Mouse (Mus musculus) kidney, embryonic 16.5 days (tissue): ENCODE data around the gene Bmpr1a. TPM values are rescaled to one million over a fixed set of nuclear protein-coding genes. Genes with fewer than 3 reads are reported as not detected.

Experiments used
- ATAC-seq: fragments of 200-750 bp; cut with Nextera tagmentation; 2 replicates; pipeline ENCODE4 v1.8.0; 2017; ENCODE audit warnings: moderate TSS enrichment; ENCODE audit not compliant: low FRiP score, low TSS enrichment
- H3K27ac ChIP-seq: fragments of 300-500 bp; sonication (generic); 2 replicates; pipeline ENCODE4 v1.5.1; 2014; ENCODE audit warnings: low read length
- H3K27me3 ChIP-seq: fragments of 300-500 bp; sonication (generic); 2 replicates; pipeline ENCODE4 v1.6.1; 2014; ENCODE audit warnings: low read length, control low read depth, mixed read lengths; ENCODE audit not compliant: insufficient read depth
- H3K36me3 ChIP-seq: fragments of 300-500 bp; sonication (generic); 2 replicates; pipeline ENCODE4 v1.6.1; 2014; ENCODE audit warnings: low read length, control low read depth, mixed read lengths; ENCODE audit not compliant: insufficient read depth
- H3K4me1 ChIP-seq: fragments of 300-500 bp; sonication (generic); 2 replicates; pipeline ENCODE4 v1.6.1; 2014; ENCODE audit warnings: low read length, control low read depth, mixed read lengths; ENCODE audit not compliant: insufficient read depth
- H3K4me2 ChIP-seq: fragments of 300-500 bp; sonication (generic); replicated peaks from 2 replicates; pipeline ENCODE4 v1.6.1; 2014; ENCODE audit warnings: low read depth, low read length
- H3K4me3 ChIP-seq: fragments of 300-500 bp; sonication (generic); 2 replicates; pipeline ENCODE4 v1.5.1; 2014; ENCODE audit warnings: mild to moderate bottlenecking, low read length
- H3K9ac ChIP-seq: fragments of 300-500 bp; sonication (generic); replicated peaks from 2 replicates; pipeline ENCODE4 v1.6.1; 2014; ENCODE audit warnings: low read length
- H3K9me3 ChIP-seq: fragments of 300-500 bp; sonication (generic); 2 replicates; pipeline ENCODE4 v1.6.1; 2016; ENCODE audit warnings: low read length, control low read depth
- WGBS: fragments of 180-500 bp; shearing (Covaris S2); extraction: QIAGEN DNeasy Blood & Tissue Kit; methylation state at CpG from one replicate; pipeline ENCODE4 v1.1.7; 2014; 5-methylcytosine and 5-hydroxymethylcytosine counted together
- polyA plus RNA-seq: library from polyadenylated mRNA; unstranded; fragments of >200 nt; fragmentation: Nextera tagmentation; extraction: Ambion mirVana; gene quantifications from 2 replicates; pipeline ENCODE4 v1.2.1, GENCODE M21; 2015

Bmpr1a gene
- polyA plus RNA-seq: 24.9 and 38.5 TPM in 2 replicates

DNA sequence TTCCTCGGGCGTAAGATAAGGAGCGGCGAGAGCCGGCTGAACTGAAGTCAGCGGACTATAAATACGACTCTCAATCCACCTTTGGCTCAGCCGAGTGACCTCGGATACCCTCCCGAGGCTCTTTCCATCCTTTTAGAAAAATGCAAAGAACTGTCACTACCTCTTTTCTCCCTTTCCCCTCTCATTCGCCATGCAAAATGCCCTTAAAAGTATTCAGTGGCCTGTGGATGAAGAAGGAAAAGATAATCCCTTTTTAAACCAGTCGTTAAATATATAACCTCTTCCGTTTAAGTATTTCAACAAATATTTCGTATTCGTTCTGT, at the start of gene Bmpr1a:
Bmpr1a (minus strand) TSS at position 17 of the 323 bp plus-strand sequence.
- Histone ChIP-seq H3K4me3 (peak within 1 kb of the TSS; percentile 91), H3K36me3 (no peaks in the 10 kb centered on the region), H3K27me3 (no peaks in the 10 kb centered on the region; the same call in 1 of the 2 replicates), H3K27ac (peak within 1 kb of the TSS; percentile 98), H3K4me1 (peaks cover 24% of the 10 kb centered on the region), H3K9me3 (no peaks in the 10 kb centered on the region), H3K4me2 (peak within 1 kb of the TSS; percentile 69), H3K9ac (peak within 1 kb of the TSS; percentile 99)
- WGBS: 6% methylated on average over 15 of the region's 15 CpGs
- no peak for ATAC-seq

DNA sequence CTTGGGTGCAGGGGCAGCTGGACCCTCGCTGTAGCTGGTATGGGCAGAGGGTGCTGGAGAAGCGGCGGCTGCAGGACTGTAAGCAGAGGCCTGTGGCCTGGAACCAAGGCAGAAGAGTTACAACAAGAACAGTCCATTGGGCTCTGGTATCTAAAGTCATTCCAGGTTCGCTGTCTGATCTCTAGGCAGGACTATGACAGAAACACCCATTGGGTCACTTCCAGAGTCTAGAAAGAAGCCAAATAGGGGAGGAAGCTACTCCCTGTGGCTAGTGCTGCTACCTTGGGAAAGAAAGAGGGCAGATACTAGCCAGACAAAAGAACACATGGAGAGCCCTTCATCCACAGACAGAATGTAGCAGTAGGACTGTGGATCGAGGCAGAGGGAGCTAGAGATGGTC, 49.1 kb upstream of the Bmpr1a start:
- 94% methylated on average over 5 of the region's 5 CpGs for WGBS
- H3K4me1 ChIP-seq: 0 out of 2 replicates have a peak, but pooled peaks cover 3% of the 10 kb centered on the region
- no peaks in the 10 kb centered on the region for H3K36me3 ChIP-seq
- H3K9me3 ChIP-seq: no peaks in the 10 kb centered on the region
- no peak overlapping the region for H3K4me2 ChIP-seq
- H3K27me3 ChIP-seq: no peaks in the 10 kb centered on the region
- no peak for ATAC-seq
- H3K27ac ChIP-seq: no peak overlapping the region
- no peak overlapping the region for H3K9ac ChIP-seq
- H3K4me3 ChIP-seq: no peak overlapping the region

DNA sequence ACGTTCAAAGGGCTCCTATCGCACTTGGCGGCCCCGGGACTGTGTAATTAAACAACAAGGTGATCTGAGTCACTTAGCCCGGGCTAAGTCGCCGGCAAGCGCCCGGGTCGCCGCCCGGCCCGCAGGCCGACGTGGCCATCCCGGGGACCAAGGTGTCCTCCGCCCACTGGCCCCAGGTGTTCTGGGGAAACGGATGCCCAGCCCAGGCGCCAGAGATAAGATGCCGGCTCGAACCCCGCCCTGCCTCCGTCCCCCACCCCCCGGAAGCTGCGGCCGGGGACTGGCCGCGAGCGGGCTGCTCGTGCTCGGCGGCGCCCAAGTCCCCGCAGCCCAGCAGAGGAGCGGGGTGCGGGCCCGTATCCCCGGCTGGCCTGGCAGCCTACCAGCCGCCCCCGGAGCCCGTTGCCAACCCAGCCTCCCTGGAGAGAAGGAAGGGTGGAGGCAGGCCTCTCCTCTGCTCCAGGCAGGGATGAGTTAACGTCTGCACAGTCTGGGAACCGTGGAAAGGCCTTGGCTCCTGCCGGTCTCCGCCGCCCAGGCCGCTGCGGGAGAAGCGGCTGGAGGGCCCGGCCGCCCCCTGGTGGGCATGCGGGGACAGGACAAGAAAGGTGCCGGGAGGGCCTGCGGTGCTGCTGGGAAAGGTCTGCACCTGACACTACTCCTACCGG, 46.0 kb upstream of the Bmpr1a start:
- peak overlapping the region; percentile 87 for H3K27ac ChIP-seq
- peak; percentile 95 for ATAC-seq
- peak overlapping the region; percentile 84 for H3K9ac ChIP-seq
- H3K36me3 ChIP-seq: no peaks in the 10 kb centered on the region
- peak overlapping the region; percentile 69 for H3K4me3 ChIP-seq
- no peaks in the 10 kb centered on the region for H3K9me3 ChIP-seq
- peak overlapping the region; percentile 82 for H3K4me2 ChIP-seq
- H3K27me3 ChIP-seq: no peaks in the 10 kb centered on the region
- 0 out of 2 replicates have a peak, but pooled peaks cover 3% of the 10 kb centered on the region for H3K4me1 ChIP-seq
- under 1% methylated on average over 52 of the region's 55 CpGs for WGBS

DNA sequence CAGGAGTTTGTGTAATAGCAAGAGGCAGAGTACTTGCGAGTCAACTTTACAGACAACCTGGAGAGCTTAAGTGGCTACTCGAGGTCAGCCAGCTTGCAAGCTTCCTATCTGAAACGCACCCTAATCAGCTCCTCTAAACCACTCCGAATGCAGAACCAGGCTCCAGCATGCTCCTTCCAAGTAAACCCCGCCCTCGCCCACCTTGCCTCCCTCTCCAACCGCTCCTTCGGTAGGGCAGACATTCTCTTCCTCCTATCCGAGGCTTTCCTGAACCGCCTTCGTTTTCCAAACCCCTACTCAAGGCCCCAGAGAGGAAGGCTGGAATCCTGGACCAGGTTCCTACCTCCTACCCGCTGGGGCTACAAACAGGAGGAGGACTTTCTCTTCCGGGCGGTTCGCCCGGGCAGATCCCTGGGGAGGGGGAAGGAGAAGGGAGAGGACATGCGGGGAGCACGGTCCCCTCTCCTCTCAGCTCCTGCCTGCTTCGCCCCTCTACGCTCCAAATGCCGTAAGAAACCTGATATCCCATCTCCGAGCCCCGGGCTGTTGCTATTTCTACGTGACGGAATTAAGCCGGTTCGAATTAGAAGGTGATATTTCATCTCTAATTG, 45.4 kb upstream of the Bmpr1a start:
- Histone ChIP-seq H3K27me3 (no peaks in the 10 kb centered on the region), H3K27ac (peak overlapping the region; percentile 87), H3K9me3 (no peaks in the 10 kb centered on the region), H3K36me3 (no peaks in the 10 kb centered on the region), H3K9ac (peak overlapping the region; percentile 84), H3K4me3 (peak overlapping the region; percentile 69), H3K4me2 (peak overlapping the region; percentile 82), H3K4me1 (0 out of 2 replicates have a peak, but pooled peaks cover 3% of the 10 kb centered on the region)
- ATAC-seq: peak; percentile 44
- WGBS: under 1% methylated on average over 27 of the region's 27 CpGs

DNA sequence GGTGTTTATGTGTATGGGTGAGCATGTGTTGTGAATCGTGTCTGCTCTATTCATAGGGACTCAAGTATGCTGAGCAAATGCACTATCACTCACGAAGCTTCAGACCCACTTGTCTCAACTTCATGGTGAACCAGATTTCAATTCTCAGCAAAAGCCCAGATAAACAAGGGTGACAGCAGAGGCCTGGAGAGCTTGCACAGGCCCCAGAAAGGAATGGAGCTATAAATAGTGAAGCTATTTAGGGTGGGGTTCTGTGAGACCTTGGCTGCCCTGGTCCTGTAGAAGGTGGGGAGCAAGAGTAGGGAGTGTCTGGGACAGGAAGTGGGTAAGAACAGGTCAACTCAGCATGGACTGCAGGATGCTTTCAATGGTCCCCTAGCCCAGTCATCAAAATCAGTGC, 41.4 kb upstream of the Bmpr1a start:
- Histone ChIP-seq H3K9ac (no peak overlapping the region), H3K4me2 (no peak overlapping the region), H3K27me3 (no peaks in the 10 kb centered on the region; the same call in 1 of the 2 replicates), H3K27ac (no peak overlapping the region), H3K4me1 (peaks cover 6% of the 10 kb centered on the region), H3K9me3 (no peaks in the 10 kb centered on the region), H3K36me3 (no peaks in the 10 kb centered on the region), H3K4me3 (no peak overlapping the region)
- no peak for ATAC-seq
- 84% methylated on average over 2 of the region's 2 CpGs for WGBS

DNA sequence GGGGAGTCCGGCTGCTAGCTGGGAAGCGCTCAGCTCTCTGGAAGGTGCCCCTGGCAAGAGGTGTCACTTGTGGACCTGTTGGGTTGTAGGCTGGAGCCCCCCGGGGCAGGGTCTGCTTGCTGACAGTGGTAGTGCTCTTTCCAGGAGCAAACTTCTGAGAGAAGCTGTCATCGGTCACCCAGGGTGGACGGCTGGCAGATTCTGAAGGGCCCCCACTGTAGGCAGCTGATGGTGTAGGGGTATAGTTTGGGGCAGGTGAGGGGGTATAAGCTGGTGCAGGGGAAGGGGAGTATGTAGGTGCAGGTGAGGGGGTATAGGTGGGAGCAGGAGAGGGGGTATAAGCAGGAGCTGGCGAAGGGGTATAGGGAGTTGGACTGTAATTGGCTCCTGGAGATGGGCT, 40.9 kb upstream of the Bmpr1a start:
- no peaks in the 10 kb centered on the region; the same call in 1 of the 2 replicates for H3K27me3 ChIP-seq
- no peak overlapping the region for H3K4me3 ChIP-seq
- no peak overlapping the region for H3K4me2 ChIP-seq
- H3K9me3 ChIP-seq: no peaks in the 10 kb centered on the region
- no peak overlapping the region for H3K27ac ChIP-seq
- no peak for ATAC-seq
- H3K36me3 ChIP-seq: no peaks in the 10 kb centered on the region
- 91% methylated on average over 6 of the region's 6 CpGs for WGBS
- no peak overlapping the region for H3K9ac ChIP-seq
- peaks cover 6% of the 10 kb centered on the region for H3K4me1 ChIP-seq

DNA sequence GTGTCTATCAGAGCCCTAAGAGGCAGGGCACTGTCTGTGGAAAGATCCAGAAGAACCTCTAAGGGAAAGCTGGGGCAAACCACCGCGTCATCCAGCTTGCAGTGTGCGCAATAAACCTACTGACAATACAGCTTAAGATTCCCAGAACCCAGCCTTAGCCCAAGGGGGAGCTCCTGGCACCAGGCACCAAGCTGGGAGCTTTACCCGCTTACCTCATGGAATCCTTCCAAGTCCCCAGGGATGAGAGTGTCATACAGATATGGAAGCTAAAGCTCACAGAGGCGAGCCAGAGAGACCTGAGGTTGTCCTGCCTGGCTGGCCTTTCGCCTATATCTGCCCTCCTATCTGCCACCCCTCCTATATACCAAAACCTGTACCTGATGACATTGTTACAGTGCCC, 40.5 kb upstream of the Bmpr1a start:
- 86% methylated on average over 6 of the region's 6 CpGs for WGBS
- ATAC-seq: no peak
- Histone ChIP-seq H3K27me3 (no peaks in the 10 kb centered on the region; the same call in 1 of the 2 replicates), H3K27ac (no peak overlapping the region), H3K9me3 (no peaks in the 10 kb centered on the region), H3K4me1 (peaks cover 6% of the 10 kb centered on the region), H3K4me3 (no peak overlapping the region), H3K9ac (no peak overlapping the region), H3K4me2 (no peak overlapping the region), H3K36me3 (no peaks in the 10 kb centered on the region)

DNA sequence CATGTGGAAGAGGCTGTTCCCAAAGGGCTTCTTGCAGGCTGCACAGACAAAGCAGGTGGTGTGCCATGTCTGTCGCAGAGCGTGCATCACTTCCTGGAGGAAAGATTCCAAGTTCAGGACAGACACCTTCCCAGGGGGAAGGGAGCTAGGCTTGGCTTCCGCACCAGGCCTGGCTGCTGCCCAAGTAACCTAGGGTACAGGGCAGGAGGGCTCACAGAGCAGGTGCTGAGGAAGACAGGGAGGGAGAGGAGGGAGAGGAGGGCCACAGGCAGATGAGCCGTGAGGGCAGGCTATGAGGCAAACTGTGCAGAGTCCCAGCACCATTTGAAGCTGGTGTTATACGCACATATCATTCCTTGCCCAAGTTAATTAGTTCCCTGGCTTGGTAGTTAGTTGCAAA, 38.8 kb upstream of the Bmpr1a start:
- ATAC-seq: no peak
- Histone ChIP-seq H3K27ac (no peak overlapping the region), H3K27me3 (no peaks in the 10 kb centered on the region; the same call in 1 of the 2 replicates), H3K36me3 (no peaks in the 10 kb centered on the region), H3K9ac (no peak overlapping the region), H3K4me1 (peaks cover 4% of the 10 kb centered on the region), H3K4me3 (no peak overlapping the region), H3K9me3 (no peaks in the 10 kb centered on the region), H3K4me2 (no peak overlapping the region)
- WGBS: 79% methylated on average over 5 of the region's 5 CpGs

DNA sequence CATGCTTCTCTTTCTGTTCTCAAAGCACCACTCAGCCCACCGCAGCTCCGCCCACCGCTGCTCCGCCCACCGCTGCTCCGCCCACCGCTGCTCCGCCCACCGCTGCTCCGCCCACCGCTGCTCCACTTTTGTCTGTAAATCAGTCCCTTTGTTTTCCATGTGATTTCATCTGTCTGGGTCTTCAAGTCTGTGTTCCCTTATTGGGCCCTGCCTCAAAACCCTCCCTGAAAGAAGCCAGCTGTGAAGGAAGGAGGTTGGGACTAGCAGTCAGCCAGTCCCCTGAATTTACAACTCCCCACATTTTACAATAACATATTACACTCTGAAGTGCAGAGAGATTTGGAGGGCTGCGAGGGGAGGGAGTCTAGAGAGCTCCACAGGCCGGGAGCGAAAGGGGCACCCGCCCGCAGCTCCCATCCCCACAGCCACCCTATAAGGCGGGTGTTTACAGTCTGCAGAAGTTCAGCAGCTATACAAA, 37.6 kb upstream of the Bmpr1a start:
- H3K4me3 ChIP-seq: peak overlapping the region; percentile 12; the same call in 1 of the 2 replicates
- H3K4me1 ChIP-seq: peaks cover 4% of the 10 kb centered on the region
- H3K36me3 ChIP-seq: no peaks in the 10 kb centered on the region
- peak overlapping the region; percentile 57 for H3K9ac ChIP-seq
- peak overlapping the region; percentile 44 for H3K4me2 ChIP-seq
- 11% methylated on average over 17 of the region's 17 CpGs for WGBS
- peak; percentile 91 for ATAC-seq
- peak overlapping the region; percentile 92 for H3K27ac ChIP-seq
- H3K27me3 ChIP-seq: peaks cover 3% of the 10 kb centered on the region; the same call in 1 of the 2 replicates
- H3K9me3 ChIP-seq: no peaks in the 10 kb centered on the region

DNA sequence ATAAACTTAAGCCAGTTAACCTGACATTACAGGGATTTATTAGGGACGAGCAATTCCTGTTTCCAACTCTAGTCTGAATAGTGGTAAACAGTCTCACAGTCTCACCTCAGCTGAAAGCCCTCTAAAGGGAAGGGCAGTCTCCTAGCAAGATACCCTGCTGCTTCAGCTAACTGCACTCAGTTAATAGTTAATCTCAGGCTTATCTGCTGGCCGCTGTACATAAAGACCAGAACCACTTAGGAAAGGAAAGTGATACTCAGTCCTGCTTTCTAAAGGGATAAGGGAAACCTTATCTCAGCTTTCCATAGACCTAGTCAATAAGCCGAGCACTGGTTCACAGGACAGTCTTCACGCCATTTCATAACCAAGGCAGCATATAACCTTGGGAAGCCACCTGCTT, 32.7 kb upstream of the Bmpr1a start:
- Histone ChIP-seq H3K27me3 (0 out of 2 replicates have a peak, but pooled peaks cover 3% of the 10 kb centered on the region), H3K9me3 (no peaks in the 10 kb centered on the region), H3K36me3 (no peaks in the 10 kb centered on the region), H3K9ac (no peak overlapping the region), H3K4me3 (no peak overlapping the region), H3K4me2 (no peak overlapping the region), H3K27ac (no peak overlapping the region), H3K4me1 (peaks cover 1% of the 10 kb centered on the region; the same call in 1 of the 2 replicates)
- ATAC-seq: no peak
- WGBS: 65% methylated on average over 4 of the region's 4 CpGs
